Mouse (Mus musculus) lung, embryonic 14.5 days (tissue): ENCODE results near the gene Adora2a. TPM values are rescaled to one million over a fixed set of nuclear protein-coding genes. Genes with fewer than 3 reads are reported as not detected.
"Not testable (repeated sequence)": the region's sequence is repeated elsewhere in the genome, so short reads cannot be mapped to it uniquely, and the experiment has no call there.

ENCODE experiments used
- ATAC-seq: fragments of 200-750 bp; cut with Nextera tagmentation; 2 replicates; pipeline ENCODE4 v1.8.0; 2017; ENCODE audit warnings: mild to moderate bottlenecking, moderate TSS enrichment, moderate library complexity; ENCODE audit not compliant: insufficient read depth
- DNase-seq: peaks from one replicate; pipeline ENCODE4 v3.0.0-alpha.2; 2015
- H3K27ac ChIP-seq: fragments of 300-500 bp; sonication (generic); 2 replicates; pipeline ENCODE4 v1.5.1; 2014; ENCODE audit warnings: low read depth, mild to moderate bottlenecking, moderate library complexity
- H3K27me3 ChIP-seq: fragments of 300-500 bp; sonication (generic); 2 replicates; pipeline ENCODE4 v1.6.1; 2014; ENCODE audit warnings: low read length, control low read depth; ENCODE audit not compliant: insufficient read depth
- H3K36me3 ChIP-seq: fragments of 300-500 bp; sonication (generic); 2 replicates; pipeline ENCODE4 v1.6.1; 2014; ENCODE audit warnings: control low read depth; ENCODE audit not compliant: insufficient read depth
- H3K4me1 ChIP-seq: fragments of 300-500 bp; sonication (generic); 2 replicates; pipeline ENCODE4 v1.6.1; 2014; ENCODE audit warnings: antibody characterized with exemption, control low read depth; ENCODE audit not compliant: insufficient read depth
- H3K4me2 ChIP-seq: fragments of 300-500 bp; sonication (generic); 2 replicates; pipeline ENCODE4 v1.6.1; 2014; ENCODE audit warnings: mild to moderate bottlenecking
- H3K4me3 ChIP-seq: fragments of 300-500 bp; sonication (generic); 2 replicates; pipeline ENCODE4 v1.5.1; 2014; ENCODE audit warnings: low read depth, low read length
- H3K9ac ChIP-seq: fragments of 300-500 bp; sonication (generic); 2 replicates; pipeline ENCODE4 v1.6.1; 2014
- H3K9me3 ChIP-seq: fragments of 300-500 bp; sonication (generic); 2 replicates; pipeline ENCODE4 v1.6.1; 2016; ENCODE audit warnings: low read depth, low read length, control low read depth
- CTCF ChIP-seq: IDR thresholded peaks from 2 replicates; pipeline ENCODE4 v1.5.1; 2016; ENCODE audit warnings: antibody characterized with exemption, low read depth
- WGBS: fragments of 180-500 bp; shearing (Covaris S2); extraction: QIAGEN DNeasy Blood & Tissue Kit; methylation state at CpG from one replicate; pipeline ENCODE4 v1.1.7; 2014; 5-methylcytosine and 5-hydroxymethylcytosine counted together
- polyA plus RNA-seq: library from polyadenylated mRNA; unstranded; fragments of >200 nt; fragmentation: Nextera tagmentation; extraction: Ambion mirVana; gene quantifications from 2 replicates; pipeline ENCODE4 v1.2.1, GENCODE M21; 2014

Gene Adora2a
- polyA plus RNA-seq, 1 experiment from 2014 or later = 7.3 TPM

DNA sequence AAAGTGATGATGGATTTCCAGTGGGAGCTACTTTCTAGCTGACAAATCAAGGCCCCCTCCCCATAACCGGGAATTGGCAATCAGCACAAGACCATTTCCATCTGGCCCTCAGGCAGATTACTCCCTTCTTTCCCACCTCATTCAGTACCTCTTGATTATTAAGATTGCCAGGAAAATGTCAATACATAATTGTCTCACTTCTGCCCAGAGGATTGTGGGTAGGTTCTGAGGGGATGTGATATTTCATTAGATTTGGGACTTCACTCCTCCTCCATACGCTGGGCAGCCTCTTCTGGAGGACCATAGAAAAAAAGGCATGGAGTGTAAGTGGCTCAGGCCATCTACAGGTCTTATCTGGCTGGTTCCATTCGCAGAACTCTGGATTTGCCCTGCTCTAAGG is 15.6 kb downstream of the Adora2a start:
- Histone ChIP-seq H3K27me3 (no peaks in the 10 kb centered on the region), H3K4me2 (no peak overlapping the region), H3K4me3 (no peak overlapping the region), H3K27ac (no peak overlapping the region), H3K9ac (no peak overlapping the region), H3K4me1 (peaks cover 8% of the 10 kb centered on the region; the same call in 1 of the 2 replicates), H3K9me3 (no peaks in the 10 kb centered on the region), H3K36me3 (no peaks in the 10 kb centered on the region)
- WGBS = 50% methylated on average over 3 of the region's 3 CpGs
- ATAC-seq (peak; percentile 56), DNase-seq (peak; percentile 78)
- TF ChIP-seq CTCF = no peak

DNA sequence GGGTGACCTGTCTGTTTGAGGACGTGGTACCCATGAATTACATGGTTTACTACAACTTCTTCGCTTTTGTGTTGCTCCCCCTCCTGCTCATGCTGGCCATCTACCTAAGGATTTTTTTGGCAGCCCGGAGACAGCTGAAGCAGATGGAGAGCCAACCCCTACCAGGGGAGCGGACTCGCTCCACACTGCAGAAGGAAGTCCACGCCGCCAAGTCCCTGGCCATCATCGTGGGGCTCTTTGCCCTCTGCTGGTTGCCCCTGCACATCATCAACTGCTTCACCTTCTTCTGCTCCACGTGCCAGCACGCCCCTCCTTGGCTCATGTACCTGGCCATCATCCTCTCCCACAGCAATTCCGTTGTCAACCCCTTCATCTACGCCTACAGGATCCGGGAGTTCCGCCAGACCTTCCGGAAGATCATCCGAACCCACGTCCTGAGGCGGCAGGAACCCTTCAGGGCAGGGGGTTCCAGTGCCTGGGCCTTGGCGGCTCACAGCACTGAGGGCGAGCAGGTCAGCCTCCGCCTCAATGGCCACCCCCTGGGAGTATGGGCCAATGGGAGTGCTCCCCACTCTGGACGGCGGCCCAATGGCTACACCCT is 16.6 kb downstream of the Adora2a start:
- Histone ChIP-seq H3K9ac (no peak overlapping the region), H3K4me1 (peaks cover 8% of the 10 kb centered on the region; the same call in 1 of the 2 replicates), H3K27me3 (no peaks in the 10 kb centered on the region), H3K36me3 (no peaks in the 10 kb centered on the region), H3K27ac (no peak overlapping the region), H3K9me3 (no peaks in the 10 kb centered on the region), H3K4me3 (no peak overlapping the region), H3K4me2 (no peak overlapping the region)
- no peak for TF ChIP-seq CTCF
- ATAC-seq (no peak), DNase-seq (no peak)
- WGBS = 90% methylated on average over 23 of the region's 23 CpGs

DNA sequence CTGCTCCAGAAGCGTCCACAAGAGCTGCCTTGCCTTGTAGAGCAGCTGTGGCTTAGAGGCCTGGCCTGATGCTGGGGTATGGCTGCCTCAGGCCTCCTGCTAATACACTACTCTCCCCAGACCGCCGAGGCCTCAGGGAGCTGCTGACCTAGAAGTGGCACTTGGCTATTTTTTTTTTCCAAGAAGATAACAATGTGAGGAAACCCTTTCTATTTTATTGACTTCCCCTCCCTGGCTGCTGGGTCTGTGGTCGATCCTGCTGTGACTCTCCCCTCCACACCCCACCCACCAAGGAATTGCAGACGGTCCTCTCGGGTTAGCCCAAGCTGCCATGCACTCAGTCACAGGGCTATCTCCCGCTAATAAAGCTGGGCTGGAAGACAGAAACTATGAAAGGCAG is 17.5 kb downstream of the Adora2a start:
- Histone ChIP-seq H3K36me3 (no peaks in the 10 kb centered on the region), H3K27me3 (no peaks in the 10 kb centered on the region), H3K27ac (no peak overlapping the region), H3K9ac (no peak overlapping the region), H3K9me3 (no peaks in the 10 kb centered on the region), H3K4me3 (no peak overlapping the region), H3K4me1 (peaks cover 8% of the 10 kb centered on the region; the same call in 1 of the 2 replicates), H3K4me2 (no peak overlapping the region)
- DNase-seq = no peak
- 48% methylated on average over 7 of the region's 7 CpGs for WGBS
- no peak for ATAC-seq
- TF ChIP-seq CTCF = no peak

DNA sequence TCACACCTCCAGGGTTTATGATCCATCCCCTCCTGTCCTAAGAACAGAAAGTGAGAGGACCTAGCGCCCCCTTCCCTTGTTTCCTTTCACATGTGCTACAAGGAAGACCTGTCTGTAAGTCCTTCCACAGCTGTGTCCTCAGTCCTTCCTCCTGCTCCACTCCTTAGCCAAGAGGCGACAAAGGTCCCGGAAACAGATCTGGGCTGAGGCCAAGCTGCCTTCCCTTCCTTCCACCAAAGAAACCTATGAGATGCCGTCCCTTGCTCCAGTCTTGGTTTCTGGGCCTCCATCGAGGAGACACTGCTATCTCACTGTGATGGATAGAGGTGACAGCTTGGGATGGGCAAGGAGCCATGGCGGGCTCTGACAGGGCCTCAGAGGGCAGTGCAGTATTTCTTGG is 18.4 kb downstream of the Adora2a start:
- no peak overlapping the region for H3K27ac ChIP-seq
- DNase-seq = peak; percentile 37
- H3K4me2 ChIP-seq = no peak overlapping the region
- no peak overlapping the region for H3K9ac ChIP-seq
- no peak overlapping the region for H3K4me3 ChIP-seq
- WGBS = 72% methylated on average over 6 of the region's 6 CpGs
- H3K27me3 ChIP-seq = no peaks in the 10 kb centered on the region
- H3K4me1 ChIP-seq = peaks cover 8% of the 10 kb centered on the region; the same call in 1 of the 2 replicates
- H3K36me3 ChIP-seq = no peaks in the 10 kb centered on the region
- no peaks in the 10 kb centered on the region for H3K9me3 ChIP-seq
- no peak for ATAC-seq
- TF ChIP-seq CTCF = no peak

DNA sequence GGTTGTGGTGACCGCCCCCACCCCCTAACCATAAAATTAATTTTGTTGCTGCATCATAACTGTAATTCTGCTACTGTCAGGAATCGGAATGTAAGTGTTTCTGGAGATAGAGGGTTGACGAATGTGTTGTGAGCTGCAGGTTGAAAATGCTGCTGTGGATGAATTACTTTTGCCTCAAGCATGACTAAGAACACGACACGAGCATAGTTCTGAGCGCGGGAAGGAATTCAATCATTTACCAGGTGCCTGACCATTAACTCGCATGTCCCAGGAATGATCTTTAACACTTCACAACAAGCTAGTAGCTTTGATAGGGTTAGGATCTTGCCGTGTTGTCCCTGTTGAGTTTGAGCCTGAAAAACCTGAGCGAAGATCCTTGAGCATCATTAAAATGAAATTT is 20.6 kb downstream of the Adora2a start:
- TF ChIP-seq CTCF = no peak
- ATAC-seq = no peak
- Histone ChIP-seq H3K4me1 (peaks cover 8% of the 10 kb centered on the region; the same call in 1 of the 2 replicates), H3K4me3 (no peak overlapping the region), H3K9me3 (no peaks in the 10 kb centered on the region), H3K36me3 (no peaks in the 10 kb centered on the region), H3K27ac (no peak overlapping the region), H3K4me2 (no peak overlapping the region), H3K27me3 (no peaks in the 10 kb centered on the region), H3K9ac (no peak overlapping the region)
- 79% methylated on average over 10 of the region's 10 CpGs for WGBS
- DNase-seq = no peak

DNA sequence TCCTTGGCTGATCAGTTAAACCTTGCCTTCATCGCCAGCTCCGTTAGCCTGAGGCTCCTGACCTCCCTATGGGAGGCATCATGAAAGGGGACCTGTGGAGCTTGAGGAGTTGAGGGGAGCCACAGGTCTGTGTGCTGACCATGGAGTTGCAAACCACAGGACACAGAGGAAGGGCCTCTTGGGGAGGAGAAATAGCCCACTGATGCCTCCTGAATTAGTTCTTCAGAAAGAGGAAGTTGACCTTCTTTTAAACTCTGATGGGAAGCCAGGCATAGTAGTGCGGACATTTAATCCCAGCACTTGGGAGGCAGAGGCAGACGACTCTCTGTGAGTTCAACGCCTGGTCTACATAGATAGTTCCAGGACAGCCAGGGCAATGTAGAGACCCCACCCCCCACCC is 22.2 kb downstream of the Adora2a start:
- no peak overlapping the region for H3K4me2 ChIP-seq
- H3K27ac ChIP-seq = no peak overlapping the region
- peaks cover 4% of the 10 kb centered on the region; the same call in 1 of the 2 replicates for H3K4me1 ChIP-seq
- no peaks in the 10 kb centered on the region for H3K36me3 ChIP-seq
- H3K9ac ChIP-seq = no peak overlapping the region
- no peak for TF ChIP-seq CTCF
- WGBS = 81% methylated on average over 5 of the region's 5 CpGs
- no peaks in the 10 kb centered on the region for H3K9me3 ChIP-seq
- ATAC-seq = no peak
- no peaks in the 10 kb centered on the region for H3K27me3 ChIP-seq
- no peak overlapping the region for H3K4me3 ChIP-seq
- no peak for DNase-seq

DNA sequence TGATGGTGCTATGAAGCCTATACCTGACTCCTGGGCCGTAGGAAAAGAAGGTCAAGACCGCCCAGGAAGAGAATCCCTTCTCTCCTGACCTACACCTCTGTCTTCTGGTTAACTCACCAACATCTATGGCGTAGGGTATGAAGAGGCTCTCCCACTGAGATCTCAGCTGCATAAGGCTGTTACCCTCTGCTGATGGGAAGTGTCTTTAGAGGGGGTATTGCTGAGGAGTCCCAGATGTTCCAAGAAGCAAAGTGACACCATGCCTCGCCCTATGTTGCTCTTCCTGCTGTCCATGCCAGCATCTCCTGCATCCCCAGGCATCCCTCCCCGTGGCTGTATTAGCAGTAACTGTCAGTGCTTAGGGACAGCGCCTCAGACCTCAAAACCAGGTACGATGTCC is 22.7 kb downstream of the Adora2a start:
- no peaks in the 10 kb centered on the region for H3K36me3 ChIP-seq
- TF ChIP-seq CTCF = no peak
- DNase-seq = peak; percentile 36
- no peak overlapping the region for H3K4me2 ChIP-seq
- 64% methylated on average over 7 of the region's 7 CpGs for WGBS
- no peak overlapping the region for H3K9ac ChIP-seq
- H3K4me1 ChIP-seq = no peaks in the 10 kb centered on the region
- no peaks in the 10 kb centered on the region for H3K9me3 ChIP-seq
- H3K27me3 ChIP-seq = no peaks in the 10 kb centered on the region
- no peak overlapping the region for H3K27ac ChIP-seq
- ATAC-seq = no peak; the same call in 1 of the 2 replicates
- no peak overlapping the region for H3K4me3 ChIP-seq

DNA sequence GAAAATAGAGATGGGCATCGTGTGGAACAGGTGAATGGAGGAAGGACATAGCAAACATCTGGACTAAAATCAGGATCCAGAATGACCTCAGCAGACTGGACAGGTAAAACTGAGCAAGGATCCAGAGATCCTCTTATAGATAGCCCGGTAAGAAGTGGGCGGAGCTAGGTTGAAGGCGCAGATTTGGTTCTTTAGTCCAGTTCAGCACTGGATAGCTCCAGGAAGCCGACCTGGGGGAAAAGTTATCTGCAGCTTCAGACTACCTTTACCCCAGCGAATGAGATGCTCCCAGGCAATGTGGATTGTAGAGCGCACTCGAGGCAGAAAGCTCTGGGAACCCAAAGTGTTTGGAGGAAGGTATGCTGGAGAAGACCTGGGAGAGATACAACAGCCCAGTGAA is 25.3 kb downstream of the Adora2a start:
- DNase-seq (peak; percentile 56), ATAC-seq (no peak)
- Histone ChIP-seq H3K9me3 (no peaks in the 10 kb centered on the region), H3K4me1 (no peaks in the 10 kb centered on the region), H3K4me3 (no peak overlapping the region), H3K36me3 (no peaks in the 10 kb centered on the region), H3K27ac (no peak overlapping the region), H3K4me2 (no peak overlapping the region), H3K27me3 (no peaks in the 10 kb centered on the region), H3K9ac (no peak overlapping the region)
- TF ChIP-seq CTCF = no peak
- WGBS = 32% methylated on average over 8 of the region's 8 CpGs

DNA sequence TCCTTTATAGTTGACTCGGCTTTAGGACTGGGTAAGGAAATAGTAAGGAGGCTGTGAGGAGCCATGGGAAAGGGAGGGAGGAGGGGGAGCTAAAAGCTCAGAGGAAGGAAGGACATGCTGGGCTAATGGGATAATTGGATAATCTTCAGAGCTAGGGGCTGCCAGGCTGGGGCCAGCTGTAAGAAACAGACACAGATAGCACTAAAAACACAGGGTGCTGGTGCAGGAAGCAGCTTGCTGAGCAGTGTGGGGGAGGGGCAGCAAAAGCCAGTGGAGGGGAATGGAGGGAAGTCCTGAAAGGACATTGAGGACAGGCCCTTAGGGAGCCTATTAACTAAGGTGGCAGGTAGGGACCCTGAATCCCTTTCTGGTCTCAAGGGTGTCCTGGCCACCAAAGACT is 27.9 kb downstream of the Adora2a start:
- not testable (repeated sequence) for H3K9ac ChIP-seq, H3K27me3 ChIP-seq, H3K27ac ChIP-seq, H3K4me2 ChIP-seq, DNase-seq, ATAC-seq, H3K4me1 ChIP-seq, H3K36me3 ChIP-seq, H3K9me3 ChIP-seq, H3K4me3 ChIP-seq
- 73% methylated on average over 1 of the region's 1 CpGs for WGBS
